Mouse (Mus musculus) lung, embryonic 15.5 days (tissue): ENCODE measurements at regions not wholly inside any gene's neighbourhood (a gene's known extent, or its start where the extent isn't known, plus 50 kb on each side); places are given as distances from the start of the nearest gene placed in this dataset.

Experiments used
- ATAC-seq: fragments of 200-750 bp; cut with Nextera tagmentation; 2 replicates; pipeline ENCODE4 v1.8.0; 2017; ENCODE audit warnings: moderate number of reproducible peaks, borderline replicate concordance; ENCODE audit not compliant: low FRiP score, low TSS enrichment; ENCODE audit errors: extremely low read depth
- H3K27ac ChIP-seq: fragments of 300-500 bp; sonication (generic); 2 replicates; pipeline ENCODE4 v1.5.1; 2015; ENCODE audit warnings: moderate library complexity, mild to moderate bottlenecking, inconsistent platforms
- H3K27me3 ChIP-seq: fragments of 300-500 bp; sonication (generic); 2 replicates; pipeline ENCODE4 v1.6.1; 2015; ENCODE audit warnings: inconsistent platforms
- H3K36me3 ChIP-seq: fragments of 300-500 bp; sonication (generic); 2 replicates; pipeline ENCODE4 v1.6.1; 2015; ENCODE audit warnings: inconsistent platforms
- H3K4me1 ChIP-seq: fragments of 300-500 bp; sonication (generic); 2 replicates; pipeline ENCODE4 v1.6.1; 2015; ENCODE audit warnings: inconsistent platforms
- H3K4me2 ChIP-seq: fragments of 300-500 bp; sonication (generic); 2 replicates; pipeline ENCODE4 v1.6.1; 2015; ENCODE audit warnings: inconsistent platforms, mild to moderate bottlenecking, moderate library complexity
- H3K4me3 ChIP-seq: fragments of 300-500 bp; sonication (generic); 2 replicates; pipeline ENCODE4 v1.5.1; 2015; ENCODE audit warnings: mild to moderate bottlenecking, inconsistent platforms
- H3K9ac ChIP-seq: fragments of 300-500 bp; sonication (generic); 2 replicates; pipeline ENCODE4 v1.6.1; 2015; ENCODE audit warnings: inconsistent platforms
- H3K9me3 ChIP-seq: fragments of 300-500 bp; sonication (generic); 2 replicates; pipeline ENCODE4 v1.6.1; 2016; ENCODE audit warnings: inconsistent platforms
- WGBS: fragments of 180-500 bp; shearing (Covaris S2); methylation state at CpG from one replicate; pipeline ENCODE4 v1.1.7; 2015; 5-methylcytosine and 5-hydroxymethylcytosine counted together

GRCm38 (mm10) chr8:8254446-8254845, 406.6 kb downstream of the Efnb2 start:
- Histone ChIP-seq H3K4me2 (no peak overlapping the region), H3K4me1 (peaks cover 7% of the 10 kb centered on the region; the same call in 1 of the 2 replicates), H3K27ac (no peak overlapping the region), H3K9ac (no peak overlapping the region), H3K36me3 (no peaks in the 10 kb centered on the region), H3K9me3 (no peaks in the 10 kb centered on the region), H3K4me3 (no peak overlapping the region), H3K27me3 (no peaks in the 10 kb centered on the region)
- no peak for ATAC-seq
- 84% methylated on average over 3 of the region's 3 CpGs for WGBS

- Histone ChIP-seq H3K27me3 (no peaks in the 10 kb centered on the region), H3K9me3 (no peaks in the 10 kb centered on the region), H3K4me2 (no peak overlapping the region), H3K27ac (no peak overlapping the region), H3K4me3 (no peak overlapping the region), H3K4me1 (no peaks in the 10 kb centered on the region), H3K9ac (no peak overlapping the region), H3K36me3 (no peaks in the 10 kb centered on the region)
- no peak for ATAC-seq
- WGBS = 87% methylated on average over 1 of the region's 1 CpGs
Measured at GRCm38 (mm10) chr8:8244599-8244998, 416.4 kb downstream of the Efnb2 start.

- Histone ChIP-seq H3K27ac (no peak overlapping the region), H3K4me3 (no peak overlapping the region), H3K36me3 (no peaks in the 10 kb centered on the region), H3K27me3 (no peaks in the 10 kb centered on the region), H3K4me1 (no peaks in the 10 kb centered on the region), H3K9ac (no peak overlapping the region), H3K9me3 (no peaks in the 10 kb centered on the region), H3K4me2 (no peak overlapping the region)
- 42% methylated on average over 3 of the region's 3 CpGs for WGBS
- ATAC-seq = no peak
Measured at GRCm38 (mm10) chr8:8241755-8242501, 419.1 kb downstream of the Efnb2 start.

- Histone ChIP-seq H3K9ac (no peak overlapping the region), H3K4me1 (no peaks in the 10 kb centered on the region)
Measured at GRCm38 (mm10) chr8:8241051-8241688, 419.9 kb downstream of the Efnb2 start.

GRCm38 (mm10) chr8:8239489-8239888, 421.6 kb downstream of the Efnb2 start:
- H3K9me3 ChIP-seq = no peaks in the 10 kb centered on the region
- no peaks in the 10 kb centered on the region for H3K4me1 ChIP-seq
- WGBS = 41% methylated on average over 12 of the region's 12 CpGs
- peak; percentile 31; the same call in 1 of the 2 replicates for ATAC-seq
- no peaks in the 10 kb centered on the region for H3K27me3 ChIP-seq
- H3K4me3 ChIP-seq = no peak overlapping the region
- H3K4me2 ChIP-seq = peak overlapping the region; percentile 33
- no peak overlapping the region for H3K9ac ChIP-seq
- H3K27ac ChIP-seq = no peak overlapping the region
- H3K36me3 ChIP-seq = no peaks in the 10 kb centered on the region

More at GRCm38 (mm10) chr8:8241051-8241688, 419.9 kb downstream of the Efnb2 start:
- Histone ChIP-seq H3K36me3 (no peaks in the 10 kb centered on the region), H3K9me3 (no peaks in the 10 kb centered on the region), H3K27ac (no peak overlapping the region), H3K27me3 (no peaks in the 10 kb centered on the region), H3K4me2 (no peak overlapping the region), H3K4me3 (no peak overlapping the region)
- WGBS = 71% methylated on average over 9 of the region's 9 CpGs
- no peak for ATAC-seq

- H3K4me2 ChIP-seq = no peak overlapping the region
- no peak for ATAC-seq
- no peak overlapping the region for H3K9ac ChIP-seq
- H3K27me3 ChIP-seq = no peaks in the 10 kb centered on the region
- no peak overlapping the region for H3K4me3 ChIP-seq
- 0 out of 2 replicates have a peak, but pooled peaks cover 4% of the 10 kb centered on the region for H3K4me1 ChIP-seq
- no peaks in the 10 kb centered on the region for H3K36me3 ChIP-seq
- no peaks in the 10 kb centered on the region for H3K9me3 ChIP-seq
- 49% methylated on average over 6 of the region's 6 CpGs for WGBS
- no peak overlapping the region for H3K27ac ChIP-seq
Measured at GRCm38 (mm10) chr8:8238051-8238450, 423.0 kb downstream of the Efnb2 start.

GRCm38 (mm10) chr8:8233616-8234015, 427.4 kb downstream of the Efnb2 start:
- peaks cover 12% of the 10 kb centered on the region; the same call in 1 of the 2 replicates for H3K4me1 ChIP-seq
- ATAC-seq = no peak

GRCm38 (mm10) chr8:8233156-8233555, 427.9 kb downstream of the Efnb2 start:
- H3K4me3 ChIP-seq = no peak overlapping the region
- no peak overlapping the region for H3K9ac ChIP-seq
- no peak for ATAC-seq
- H3K4me1 ChIP-seq = peaks cover 12% of the 10 kb centered on the region; the same call in 1 of the 2 replicates
- no peaks in the 10 kb centered on the region for H3K27me3 ChIP-seq
- no peaks in the 10 kb centered on the region for H3K36me3 ChIP-seq
- no peak overlapping the region for H3K4me2 ChIP-seq
- WGBS = 50% methylated on average over 4 of the region's 4 CpGs
- H3K9me3 ChIP-seq = no peaks in the 10 kb centered on the region
- no peak overlapping the region for H3K27ac ChIP-seq

More at GRCm38 (mm10) chr8:8233616-8234015, 427.4 kb downstream of the Efnb2 start:
- WGBS = 73% methylated on average over 3 of the region's 3 CpGs
- H3K9ac ChIP-seq = no peak overlapping the region
- H3K27me3 ChIP-seq = no peaks in the 10 kb centered on the region
- H3K4me3 ChIP-seq = no peak overlapping the region
- H3K36me3 ChIP-seq = no peaks in the 10 kb centered on the region
- no peak overlapping the region for H3K27ac ChIP-seq
- no peaks in the 10 kb centered on the region for H3K9me3 ChIP-seq
- H3K4me2 ChIP-seq = no peak overlapping the region

- Histone ChIP-seq H3K9me3 (no peaks in the 10 kb centered on the region), H3K27me3 (no peaks in the 10 kb centered on the region), H3K4me3 (no peak overlapping the region), H3K4me2 (no peak overlapping the region), H3K27ac (no peak overlapping the region), H3K9ac (no peak overlapping the region), H3K4me1 (peaks cover 12% of the 10 kb centered on the region; the same call in 1 of the 2 replicates), H3K36me3 (no peaks in the 10 kb centered on the region)
- WGBS = 79% methylated on average over 13 of the region's 13 CpGs
- no peak for ATAC-seq
Measured at GRCm38 (mm10) chr8:8231996-8232632, 428.9 kb downstream of the Efnb2 start.

GRCm38 (mm10) chr8:8231308-8231985, 429.6 kb downstream of the Efnb2 start:
- H3K9ac ChIP-seq = no peak overlapping the region
- no peaks in the 10 kb centered on the region for H3K27me3 ChIP-seq
- no peak overlapping the region for H3K4me3 ChIP-seq
- no peaks in the 10 kb centered on the region for H3K36me3 ChIP-seq
- no peaks in the 10 kb centered on the region for H3K9me3 ChIP-seq
- no peak overlapping the region for H3K27ac ChIP-seq
- whole genome bisulfite sequencing = 48% methylated on average over 6 of the region's 6 CpGs
- peaks cover 12% of the 10 kb centered on the region; the same call in 1 of the 2 replicates for H3K4me1 ChIP-seq
- peak; percentile 73; the same call in 1 of the 2 replicates for ATAC-seq
- no peak overlapping the region for H3K4me2 ChIP-seq

GRCm38 (mm10) chr8:8225994-8226393, 435.0 kb downstream of the Efnb2 start:
- H3K4me1 ChIP-seq = peaks cover under 1% of the 10 kb centered on the region
- no peak overlapping the region for H3K9ac ChIP-seq
- 56% methylated on average over 2 of the region's 2 CpGs for WGBS
- no peaks in the 10 kb centered on the region for H3K9me3 ChIP-seq
- no peak overlapping the region for H3K4me2 ChIP-seq
- ATAC-seq = no peak
- H3K27ac ChIP-seq = no peak overlapping the region
- no peak overlapping the region for H3K4me3 ChIP-seq
- no peaks in the 10 kb centered on the region for H3K36me3 ChIP-seq
- H3K27me3 ChIP-seq = no peaks in the 10 kb centered on the region
